Mouse (Mus musculus) small intestine, adult 2 months (tissue): ENCODE results near the gene Atxn7l1. TPM values are rescaled to one million over a fixed set of nuclear protein-coding genes. Genes with fewer than 3 reads are reported as not detected.

Experiments used
- H3K27ac ChIP-seq: fragments of 200-500 bp; 2 replicates; pipeline ENCODE4 v1.5.1; 2012; ENCODE audit warnings: low read depth, low read length, control low read depth, inconsistent platforms; ENCODE audit not compliant: insufficient read depth
- H3K27me3 ChIP-seq: fragments of 200-500 bp; 2 replicates; pipeline ENCODE4 v1.6.1; 2012; ENCODE audit warnings: mild to moderate bottlenecking, moderate library complexity, low read length, inconsistent platforms; ENCODE audit not compliant: control insufficient read depth, insufficient read depth
- H3K36me3 ChIP-seq: fragments of 200-500 bp; 2 replicates; pipeline ENCODE4 v1.6.1; 2012; ENCODE audit warnings: mild to moderate bottlenecking, low read length, control low read depth, inconsistent platforms; ENCODE audit not compliant: control insufficient read depth, insufficient read depth
- H3K4me1 ChIP-seq: fragments of 200-500 bp; 2 replicates; pipeline ENCODE4 v1.6.1; 2012; ENCODE audit warnings: low read length, inconsistent platforms, mixed read lengths; ENCODE audit not compliant: control insufficient read depth, insufficient read depth, insufficient read length
- H3K4me3 ChIP-seq: fragments of 200-500 bp; 2 replicates; pipeline ENCODE4 v1.5.1; 2012; ENCODE audit warnings: low read depth, mild to moderate bottlenecking, control low read depth, inconsistent platforms, low read length, moderate library complexity
- CTCF ChIP-seq: fragments of 200-500 bp; IDR thresholded peaks from 2 replicates; pipeline ENCODE4 v1.5.1; 2012; ENCODE audit warnings: low read depth, mild to moderate bottlenecking, control low read depth, inconsistent platforms, low read length, moderate library complexity, mixed read lengths; ENCODE audit not compliant: insufficient replicate concordance, insufficient read length; ENCODE audit errors: extremely low read depth
- POLR2A ChIP-seq: fragments of 200-500 bp; IDR thresholded peaks from 2 replicates; pipeline ENCODE4 v1.6.1; 2012; ENCODE audit warnings: low read depth, mild to moderate bottlenecking, control low read depth, inconsistent platforms, low read length, moderate library complexity
- WGBS: fragments of 180-500 bp; shearing (Covaris S2); methylation state at CpG from one replicate; pipeline ENCODE4 v1.1.7; 2018; 5-methylcytosine and 5-hydroxymethylcytosine counted together
- polyA plus RNA-seq: library from polyadenylated mRNA; depleted of rRNA; stranded (reverse); fragments of >200 nt; gene quantifications from 2 replicates; pipeline ENCODE4 v1.2.3, GENCODE M21; 2012

Gene Atxn7l1
- polyA plus RNA-seq, 1 experiment = 19.2 TPM

GRCm38 (mm10) chr12:33360729-33361128 lies 213.2 kb downstream of the Atxn7l1 start:
- Histone ChIP-seq H3K27ac (no peak overlapping the region), H3K4me3 (no peak overlapping the region), H3K4me1 (no peaks in the 10 kb centered on the region), H3K36me3 (peaks cover 43% of the 10 kb centered on the region), H3K27me3 (no peaks in the 10 kb centered on the region)
- TF ChIP-seq POLR2A (no peak), CTCF (no peak)
- 57% methylated on average over 6 of the region's 6 CpGs for WGBS

GRCm38 (mm10) chr12:33364511-33364910 lies 217.0 kb downstream of the Atxn7l1 start:
- TF ChIP-seq CTCF (no peak), POLR2A (no peak)
- Histone ChIP-seq H3K27ac (no peak overlapping the region), H3K4me1 (no peaks in the 10 kb centered on the region), H3K27me3 (no peaks in the 10 kb centered on the region), H3K36me3 (peaks cover 43% of the 10 kb centered on the region), H3K4me3 (no peak overlapping the region)
- 95% methylated on average over 8 of the region's 8 CpGs for WGBS

- Histone ChIP-seq H3K36me3 (peaks cover 37% of the 10 kb centered on the region), H3K4me1 (no peaks in the 10 kb centered on the region), H3K4me3 (no peak overlapping the region), H3K27me3 (no peaks in the 10 kb centered on the region), H3K27ac (no peak overlapping the region)
- no peak for TF ChIP-seq CTCF
- TF ChIP-seq POLR2A = no peak
- WGBS = 95% methylated on average over 8 of the region's 8 CpGs
Measured at GRCm38 (mm10) chr12:33365133-33365532, 217.6 kb downstream of the Atxn7l1 start.

- Histone ChIP-seq H3K27ac (no peak overlapping the region), H3K4me3 (no peak overlapping the region), H3K4me1 (no peaks in the 10 kb centered on the region), H3K27me3 (no peaks in the 10 kb centered on the region), H3K36me3 (peaks cover 19% of the 10 kb centered on the region)
- WGBS = 93% methylated on average over 3 of the region's 3 CpGs
- TF ChIP-seq CTCF (no peak), POLR2A (no peak)
Measured at GRCm38 (mm10) chr12:33369555-33369954, 222.1 kb downstream of the Atxn7l1 start.

- H3K4me3 ChIP-seq = peak overlapping the region; percentile 32; the same call in 1 of the 2 replicates
- no peak overlapping the region for H3K27ac ChIP-seq
- TF ChIP-seq POLR2A = no peak
- peak; percentile 96; the same call in 1 of the 2 replicates for TF ChIP-seq CTCF
- H3K36me3 ChIP-seq = peaks cover 2% of the 10 kb centered on the region
- WGBS = 20% methylated on average over 22 of the region's 22 CpGs
- H3K27me3 ChIP-seq = no peaks in the 10 kb centered on the region
- H3K4me1 ChIP-seq = no peaks in the 10 kb centered on the region
Measured at GRCm38 (mm10) chr12:33379624-33380445, 232.3 kb downstream of the Atxn7l1 start.

- TF ChIP-seq POLR2A = no peak
- peak; percentile 75; the same call in 1 of the 2 replicates for TF ChIP-seq CTCF
- no peak overlapping the region for H3K4me3 ChIP-seq
- WGBS = 13% methylated on average over 5 of the region's 5 CpGs
- H3K4me1 ChIP-seq = no peaks in the 10 kb centered on the region
- H3K27ac ChIP-seq = no peak overlapping the region
- H3K36me3 ChIP-seq = no peaks in the 10 kb centered on the region
- no peaks in the 10 kb centered on the region for H3K27me3 ChIP-seq
Measured at GRCm38 (mm10) chr12:33388842-33389241, 241.3 kb downstream of the Atxn7l1 start.

GRCm38 (mm10) chr12:33390844-33391560 lies 243.5 kb downstream of the Atxn7l1 start:
- WGBS = 27% methylated on average over 2 of the region's 2 CpGs
- Histone ChIP-seq H3K4me3 (no peak overlapping the region), H3K27ac (no peak overlapping the region), H3K27me3 (no peaks in the 10 kb centered on the region), H3K4me1 (no peaks in the 10 kb centered on the region), H3K36me3 (no peaks in the 10 kb centered on the region)
- TF ChIP-seq CTCF (no peak), POLR2A (no peak)
